Mouse (Mus musculus): ENCODE measurements around the gene Gm10401. TPM values are rescaled to one million over a fixed set of nuclear protein-coding genes. Genes with fewer than 3 reads are reported as not detected.

Gm10401 gene
- total RNA-seq, 1 experiment, result 5.8 TPM

DNA sequence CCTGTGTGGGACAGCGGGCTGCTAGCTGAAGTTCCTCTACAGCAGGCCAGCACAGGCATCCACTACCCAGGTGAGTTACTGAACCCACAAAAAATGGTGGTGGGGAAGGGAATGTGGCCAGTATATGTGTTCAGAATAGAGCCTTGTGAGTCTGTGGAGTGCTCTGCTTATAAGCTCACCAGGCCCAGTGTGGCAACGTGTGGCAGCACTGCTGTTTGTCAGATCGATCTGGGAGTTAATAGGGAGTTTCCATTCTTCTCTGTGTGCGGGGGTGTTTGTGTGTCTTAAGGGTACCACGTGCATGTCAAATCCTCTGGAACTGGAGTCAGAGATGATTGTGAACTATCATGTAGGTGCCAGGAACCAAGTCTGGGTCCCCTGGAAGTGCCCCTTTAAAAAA is 1.4 kb upstream of the Gm10401 start:
- TF ChIP-seq CHD2 (IDR thresholded peaks at IDR 0.05; ENCODE audit: low read depth, low read length) (no peak), ZC3H11A (IDR thresholded peaks at IDR 0.05; ENCODE audit: borderline replicate concordance, low read depth, low read length) (no peak), ZNF384 (IDR thresholded peaks at IDR 0.05; ENCODE audit: low read depth, low read length) (no peak), MAFK (IDR thresholded peaks at IDR 0.05; ENCODE audit: insufficient read depth, low read depth, low read length) (no peak), HCFC1 (IDR thresholded peaks at IDR 0.05; ENCODE audit: borderline replicate concordance, insufficient read depth, low read length) (no peak)
- Histone ChIP-seq H3K36me3 (ENCODE audit: control insufficient read depth, insufficient read depth, low read length, poor library complexity, severe bottlenecking) (peaks cover 37% of the 10 kb centered on the region), H3K4me1 (ENCODE audit: control insufficient read depth in 2 of 2, insufficient read depth in 2 of 2, low read length in 2 of 2, poor library complexity in 1 of 2) (no peaks in the 10 kb centered on the region), H3K27ac (ENCODE audit: insufficient read depth, low read depth, low read length, poor library complexity, severe bottlenecking) (no peak overlapping the region), H3K4me3 (ENCODE audit: insufficient read depth in 1 of 2, low read depth in 1 of 2, low read length in 2 of 2, poor library complexity in 1 of 2, severe bottlenecking in 1 of 2) (no peak overlapping the region), H3K9me3 (ENCODE audit: control insufficient read depth, insufficient read depth, low read depth, low read length) (no peaks in the 10 kb centered on the region), H3K9ac (ENCODE audit: insufficient read depth, low read depth, low read length, poor library complexity, severe bottlenecking) (no peak overlapping the region)
- no peak for DNase-seq (ENCODE audit: low read depth, low spot score)
- in situ Hi-C loops (cut with MboI; ENCODE audit: low sequenced_read_pairs in 2 of 2, unreplicated experiment in 2 of 2), result no loop called here

- TF ChIP-seq CHD2 (IDR thresholded peaks at IDR 0.05; ENCODE audit: low read depth, low read length) (no peak), MAFK (IDR thresholded peaks at IDR 0.05; ENCODE audit: insufficient read depth, low read depth, low read length) (no peak), HCFC1 (IDR thresholded peaks at IDR 0.05; ENCODE audit: borderline replicate concordance, insufficient read depth, low read length) (no peak)
- Histone ChIP-seq H3K9me3 (ENCODE audit: control insufficient read depth, insufficient read depth, low read depth, low read length) (no peaks in the 10 kb centered on the region), H3K4me3 (ENCODE audit: insufficient read depth in 1 of 2, low read depth in 1 of 2, low read length in 2 of 2, poor library complexity in 1 of 2, severe bottlenecking in 1 of 2) (no peak overlapping the region), H3K36me3 (ENCODE audit: control insufficient read depth, insufficient read depth, low read length, poor library complexity, severe bottlenecking) (peaks cover 41% of the 10 kb centered on the region), H3K4me1 (ENCODE audit: control insufficient read depth in 2 of 2, insufficient read depth in 2 of 2, low read length in 2 of 2, poor library complexity in 1 of 2) (peaks cover 5 to 8% of the 10 kb centered on the region in 2 experiments; a peak in 3 of 4 replicates), H3K27ac (ENCODE audit: insufficient read depth, low read depth, low read length, poor library complexity, severe bottlenecking) (peak overlapping the region; percentile 40; the same call in 1 of the 2 replicates), H3K9ac (ENCODE audit: insufficient read depth, low read depth, low read length, poor library complexity, severe bottlenecking) (no peak overlapping the region)
- DNase-seq (ENCODE audit: low read depth, low spot score), result no peak
- in situ Hi-C loops (cut with MboI; ENCODE audit: low sequenced_read_pairs in 2 of 2, unreplicated experiment in 2 of 2), result no loop called here
These were observed 6.3 kb downstream of the Gm10401 start for GRCm38 (mm10) chr5:115091776-115092175.

DNA sequence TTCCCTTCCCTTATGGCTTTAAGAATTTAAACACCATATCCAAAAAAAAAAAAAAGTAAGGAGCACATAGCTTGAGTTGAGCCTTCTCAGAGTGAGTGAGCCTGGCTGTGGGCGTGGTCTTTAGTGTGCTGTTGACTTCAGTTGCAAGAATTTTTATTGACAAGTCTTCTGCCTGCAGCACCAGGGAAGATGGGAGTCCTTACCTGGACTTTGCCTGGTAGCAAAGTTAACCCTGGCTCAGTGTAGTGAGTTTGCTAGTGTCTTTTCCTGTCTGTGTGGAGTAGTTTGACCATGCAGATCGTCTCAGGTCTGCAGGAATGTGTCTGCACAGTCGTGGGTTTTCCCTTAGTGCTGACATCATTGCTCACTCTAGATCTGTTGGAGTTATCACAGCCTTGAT is 7.1 kb downstream of the Gm10401 start:
- Histone ChIP-seq H3K27ac (ENCODE audit: insufficient read depth, low read depth, low read length, poor library complexity, severe bottlenecking) (peak overlapping the region; percentile 28; the same call in 1 of the 2 replicates), H3K9me3 (ENCODE audit: control insufficient read depth, insufficient read depth, low read depth, low read length) (no peaks in the 10 kb centered on the region), H3K36me3 (ENCODE audit: control insufficient read depth, insufficient read depth, low read length, poor library complexity, severe bottlenecking) (peaks cover 38% of the 10 kb centered on the region), H3K9ac (ENCODE audit: insufficient read depth, low read depth, low read length, poor library complexity, severe bottlenecking) (no peak overlapping the region), H3K4me3 (ENCODE audit: insufficient read depth in 1 of 2, low read depth in 1 of 2, low read length in 2 of 2, poor library complexity in 1 of 2, severe bottlenecking in 1 of 2) (no peak overlapping the region), H3K4me1 (ENCODE audit: control insufficient read depth in 2 of 2, insufficient read depth in 2 of 2, low read length in 2 of 2, poor library complexity in 1 of 2) (peaks cover 5 to 8% of the 10 kb centered on the region in 2 experiments; a peak in 3 of 4 replicates)
- DNase-seq (ENCODE audit: low read depth, low spot score), result no peak
- TF ChIP-seq ZC3H11A (IDR thresholded peaks at IDR 0.05; ENCODE audit: borderline replicate concordance, low read depth, low read length), result no peak
- TF ChIP-seq MAFK (IDR thresholded peaks at IDR 0.05; ENCODE audit: insufficient read depth, low read depth, low read length), result no peak
- TF ChIP-seq CHD2 (IDR thresholded peaks at IDR 0.05; ENCODE audit: low read depth, low read length), result no peak
- no peak for TF ChIP-seq HCFC1 (IDR thresholded peaks at IDR 0.05; ENCODE audit: borderline replicate concordance, insufficient read depth, low read length)
- no peak for TF ChIP-seq ZNF384 (IDR thresholded peaks at IDR 0.05; ENCODE audit: low read depth, low read length)
- in situ Hi-C loops (cut with MboI; ENCODE audit: low sequenced_read_pairs in 2 of 2, unreplicated experiment in 2 of 2), result no loop called here

DNA sequence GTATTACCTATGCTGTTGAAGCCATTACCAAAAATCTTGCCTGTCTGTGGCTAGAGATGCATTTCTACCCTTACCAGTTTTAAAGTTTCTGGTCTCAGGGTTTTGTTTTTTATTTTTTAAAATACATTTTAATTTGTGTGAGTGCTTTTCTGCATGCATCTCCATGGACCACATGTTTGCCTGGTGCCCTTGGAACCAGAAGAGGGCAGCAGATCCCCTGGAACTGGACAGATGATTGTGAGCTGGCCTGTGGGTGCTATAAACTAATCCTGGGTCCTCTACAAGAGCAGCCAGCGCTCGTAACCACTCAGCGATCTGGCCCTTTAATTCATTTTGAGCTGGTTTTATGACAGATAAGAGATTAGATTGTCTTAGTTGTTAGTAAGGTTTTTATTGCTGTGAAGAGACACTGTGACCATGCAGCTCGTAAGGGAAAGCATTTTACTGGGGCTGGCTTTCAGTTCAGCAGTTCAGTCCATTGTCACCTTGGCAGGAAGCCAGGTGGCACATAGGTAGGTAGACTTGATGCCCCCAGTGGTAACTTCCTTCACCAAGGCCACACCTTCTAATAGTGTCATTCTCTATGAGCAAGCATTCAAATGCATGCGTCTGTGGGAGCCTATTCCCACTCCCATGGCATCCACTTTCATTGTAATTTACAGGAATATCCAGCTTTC is 8.4 kb downstream of the Gm10401 start:
- peaks cover 28% of the 10 kb centered on the region for H3K36me3 ChIP-seq (ENCODE audit: control insufficient read depth, insufficient read depth, low read length, poor library complexity, severe bottlenecking)
- H3K9ac ChIP-seq (ENCODE audit: insufficient read depth, low read depth, low read length, poor library complexity, severe bottlenecking), result no peak overlapping the region
- H3K4me1 ChIP-seq (ENCODE audit: control insufficient read depth in 2 of 2, insufficient read depth in 2 of 2, low read length in 2 of 2, poor library complexity in 1 of 2), result peaks cover 5 to 8% of the 10 kb centered on the region in 2 experiments; a peak in 3 of 4 replicates
- TF ChIP-seq ZC3H11A (IDR thresholded peaks at IDR 0.05; ENCODE audit: borderline replicate concordance, low read depth, low read length) (no peak), ZNF384 (IDR thresholded peaks at IDR 0.05; ENCODE audit: low read depth, low read length) (no peak), MAFK (IDR thresholded peaks at IDR 0.05; ENCODE audit: insufficient read depth, low read depth, low read length) (no peak), HCFC1 (IDR thresholded peaks at IDR 0.05; ENCODE audit: borderline replicate concordance, insufficient read depth, low read length) (no peak), CHD2 (IDR thresholded peaks at IDR 0.05; ENCODE audit: low read depth, low read length) (no peak)
- DNase-seq (ENCODE audit: low read depth, low spot score), result no peak
- H3K4me3 ChIP-seq (ENCODE audit: insufficient read depth in 1 of 2, low read depth in 1 of 2, low read length in 2 of 2, poor library complexity in 1 of 2, severe bottlenecking in 1 of 2), result no peak overlapping the region
- in situ Hi-C loops (cut with MboI; ENCODE audit: low sequenced_read_pairs in 2 of 2, unreplicated experiment in 2 of 2), result loop anchor here in 1 of 2 experiments (10.0 kb wide), 1 partner anchor 105 kb away; no protein-coding TSS in a partner anchor
- no peaks in the 10 kb centered on the region for H3K9me3 ChIP-seq (ENCODE audit: control insufficient read depth, insufficient read depth, low read depth, low read length)
- H3K27ac ChIP-seq (ENCODE audit: insufficient read depth, low read depth, low read length, poor library complexity, severe bottlenecking), result no peak overlapping the region

All from ES-E14 (cell line).